Mouse (Mus musculus): ENCODE results near the gene Dmwd. TPM values are rescaled to one million over a fixed set of nuclear protein-coding genes. Genes with fewer than 3 reads are reported as not detected.

The Dmwd gene
- 14.8 and 18.0 TPM in 2 replicates for polyA plus RNA-seq (2016; fragmentation: Nextera tagmentation; extraction: Ambion mirVana)

DNA sequence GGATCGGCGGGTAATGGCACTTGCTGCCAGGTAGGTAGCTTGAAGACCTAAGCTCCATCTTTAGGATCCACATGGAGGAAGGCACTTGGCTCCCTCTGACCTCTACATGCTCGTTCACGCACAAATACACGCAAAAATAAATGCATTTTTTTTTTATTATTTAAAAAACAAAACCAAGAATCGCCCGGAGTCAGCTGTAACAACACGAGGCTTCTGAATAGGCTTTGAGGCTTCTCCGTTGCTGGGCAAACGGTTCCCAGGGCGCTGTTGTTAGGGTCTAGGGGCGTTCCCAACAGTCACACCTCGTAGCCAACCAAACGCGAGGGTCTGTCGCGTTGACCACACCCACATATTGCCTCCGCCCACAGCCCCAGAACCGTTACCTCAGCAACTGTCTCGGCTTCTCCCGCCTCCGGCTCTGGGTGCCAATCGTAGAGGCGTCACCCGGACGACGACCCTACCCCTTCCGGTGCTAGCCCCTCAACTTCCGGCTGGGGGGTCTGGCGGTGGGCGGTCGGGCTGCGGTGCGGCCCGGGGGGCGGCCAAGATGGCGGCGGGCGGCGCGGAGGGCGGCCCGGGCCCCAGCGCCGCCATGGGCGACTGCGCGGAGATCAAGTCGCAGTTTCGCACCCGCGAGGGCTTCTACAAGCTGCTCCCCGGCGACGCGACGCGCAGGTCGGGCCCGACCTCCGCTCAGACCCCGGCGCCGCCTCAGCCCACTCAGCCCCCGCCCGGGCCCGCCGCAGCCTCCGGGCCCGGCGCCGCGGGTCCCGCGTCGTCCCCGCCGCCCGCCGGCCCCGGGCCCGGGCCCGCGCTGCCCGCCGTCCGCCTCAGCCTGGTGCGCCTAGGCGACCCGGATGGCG is at the start of gene Dmwd:
Gene Dmwd (plus strand): TSS at position 505 of the 863 bp plus-strand sequence.
- Histone ChIP-seq H3K27ac (peak within 1 kb of the TSS; percentile 94), H3K4me1 (peaks cover 33% of the 10 kb centered on the region), H3K36me3 (peaks cover 34% of the 10 kb centered on the region), H3K27me3 (ENCODE audit: insufficient read depth, poor library complexity, severe bottlenecking) (no peaks in the 10 kb centered on the region), H3K4me3 (peak within 1 kb of the TSS; percentile 83), H3K9me3 (no peaks in the 10 kb centered on the region)
- peak; percentile 100 for DNase-seq (ENCODE audit: low spot score)
- 1% methylated on average over 86 of the region's 91 CpGs for WGBS

DNA sequence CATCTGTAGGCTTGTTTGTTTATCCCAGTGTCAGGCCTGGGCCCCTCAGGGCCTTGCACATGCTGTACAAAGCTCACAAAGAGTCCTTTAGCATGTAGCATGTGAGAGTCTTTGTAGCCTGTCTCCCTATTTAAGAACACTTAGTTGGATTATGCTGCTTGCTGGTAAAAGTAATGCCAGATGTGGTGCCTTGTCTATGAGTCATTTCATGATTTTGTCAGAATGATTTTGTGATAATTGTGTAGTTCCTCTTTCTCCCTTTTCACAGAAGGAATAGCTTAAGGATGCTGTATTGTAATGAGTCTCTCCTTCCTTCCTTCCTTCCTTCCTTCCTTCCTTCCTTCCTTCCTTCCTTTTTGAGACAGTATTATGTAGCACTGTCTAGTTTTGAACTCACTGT is 48.0 kb upstream of the Dmwd start:
- H3K36me3 ChIP-seq, result peaks cover 44% of the 10 kb centered on the region
- no peak for DNase-seq (ENCODE audit: low spot score)
- no peak overlapping the region for H3K27ac ChIP-seq
- no peak overlapping the region for H3K4me3 ChIP-seq
- no peaks in the 10 kb centered on the region for H3K9me3 ChIP-seq
- H3K4me1 ChIP-seq, result peaks cover 24% of the 10 kb centered on the region
- peaks cover 9% of the 10 kb centered on the region for H3K27me3 ChIP-seq (ENCODE audit: insufficient read depth, poor library complexity, severe bottlenecking)

DNA sequence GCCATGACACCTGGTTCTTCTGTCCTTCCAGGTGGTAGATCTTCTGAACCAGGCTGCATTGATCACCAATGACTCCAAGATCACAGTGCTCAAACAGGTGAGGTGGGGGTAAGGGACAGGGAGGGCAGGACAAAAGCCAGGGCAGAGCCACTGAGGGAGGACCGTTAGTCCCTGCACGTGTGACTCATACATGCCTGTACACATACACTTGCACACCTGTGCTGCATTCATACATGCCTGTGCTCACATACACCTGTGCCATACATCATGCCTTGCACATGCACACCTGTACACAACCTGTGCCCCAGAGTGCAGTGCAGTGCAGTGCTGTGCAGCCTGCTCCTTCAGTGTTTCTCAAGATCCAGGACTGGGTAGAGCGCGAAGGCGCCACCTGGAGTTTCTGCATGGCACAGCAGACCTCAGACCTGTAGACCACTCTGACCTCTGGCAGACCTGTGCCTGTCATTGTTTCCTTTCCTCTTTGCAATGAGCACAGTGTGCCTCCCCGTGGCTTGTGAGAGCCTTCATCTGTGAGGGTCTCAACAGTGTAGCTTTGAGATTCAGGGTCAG is 46.9 kb upstream of the Dmwd start:
- 62% methylated on average over 6 of the region's 6 CpGs for WGBS
- no peak for DNase-seq (ENCODE audit: low spot score)
- 0 out of 2 replicates have a peak overlapping the region, but pooled peaks have one; percentile 2 for H3K4me3 ChIP-seq
- H3K27ac ChIP-seq, result no peak overlapping the region
- no peaks in the 10 kb centered on the region for H3K9me3 ChIP-seq
- H3K4me1 ChIP-seq, result peaks cover 16% of the 10 kb centered on the region
- H3K36me3 ChIP-seq, result peaks cover 55% of the 10 kb centered on the region
- H3K27me3 ChIP-seq (ENCODE audit: insufficient read depth, poor library complexity, severe bottlenecking), result no peaks in the 10 kb centered on the region

DNA sequence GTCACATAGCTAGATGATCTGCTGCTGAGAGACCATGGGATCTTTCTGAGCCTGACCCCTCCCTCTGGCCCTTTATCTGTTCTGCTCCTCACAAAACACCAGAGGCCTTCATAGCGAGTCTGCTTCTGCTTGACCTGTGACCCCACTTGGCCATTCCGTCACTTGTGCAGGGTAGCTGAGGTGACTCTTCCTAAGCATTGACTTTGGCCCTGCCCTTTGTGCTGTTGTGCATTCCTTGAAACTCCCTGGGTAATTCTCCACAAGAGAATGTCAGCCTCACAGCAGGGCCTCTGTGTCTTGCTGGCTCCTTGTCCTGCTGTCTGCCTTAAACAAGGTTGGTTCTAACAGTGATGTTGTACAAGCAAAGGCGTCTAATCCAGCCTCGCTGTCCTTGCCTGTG is 44.4 kb upstream of the Dmwd start:
- no peak overlapping the region for H3K27ac ChIP-seq
- H3K4me3 ChIP-seq, result no peak overlapping the region
- H3K9me3 ChIP-seq, result no peaks in the 10 kb centered on the region
- no peak for DNase-seq (ENCODE audit: low spot score)
- 56% methylated on average over 4 of the region's 4 CpGs for WGBS
- H3K4me1 ChIP-seq, result no peaks in the 10 kb centered on the region
- peaks cover 80% of the 10 kb centered on the region for H3K36me3 ChIP-seq
- no peaks in the 10 kb centered on the region for H3K27me3 ChIP-seq (ENCODE audit: insufficient read depth, poor library complexity, severe bottlenecking)

DNA sequence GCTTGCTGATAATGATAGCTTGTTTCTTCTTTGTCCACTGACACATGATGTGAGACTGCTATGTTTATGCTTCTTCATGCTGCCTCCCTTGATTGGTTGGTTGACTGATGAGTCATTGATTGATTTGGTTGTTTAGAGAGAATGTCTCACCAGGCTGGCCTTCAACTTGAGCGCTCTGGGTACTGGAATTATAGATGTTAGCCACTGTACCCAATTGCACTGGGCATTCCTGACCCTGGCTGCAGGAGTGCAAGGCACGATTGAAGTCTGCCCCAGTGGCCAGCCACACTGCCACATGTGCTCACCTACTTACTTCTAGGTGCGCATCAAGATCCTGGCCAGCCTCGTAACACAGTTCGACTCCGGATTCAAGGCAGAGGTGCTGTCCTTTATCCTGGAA is 31.4 kb upstream of the Dmwd start:
- no peaks in the 10 kb centered on the region for H3K27me3 ChIP-seq (ENCODE audit: insufficient read depth, poor library complexity, severe bottlenecking)
- DNase-seq (ENCODE audit: low spot score), result no peak
- no peaks in the 10 kb centered on the region for H3K4me1 ChIP-seq
- H3K9me3 ChIP-seq, result no peaks in the 10 kb centered on the region
- no peak overlapping the region for H3K27ac ChIP-seq
- H3K4me3 ChIP-seq, result no peak overlapping the region
- H3K36me3 ChIP-seq, result peaks cover 99% of the 10 kb centered on the region
- 93% methylated on average over 6 of the region's 6 CpGs for WGBS

DNA sequence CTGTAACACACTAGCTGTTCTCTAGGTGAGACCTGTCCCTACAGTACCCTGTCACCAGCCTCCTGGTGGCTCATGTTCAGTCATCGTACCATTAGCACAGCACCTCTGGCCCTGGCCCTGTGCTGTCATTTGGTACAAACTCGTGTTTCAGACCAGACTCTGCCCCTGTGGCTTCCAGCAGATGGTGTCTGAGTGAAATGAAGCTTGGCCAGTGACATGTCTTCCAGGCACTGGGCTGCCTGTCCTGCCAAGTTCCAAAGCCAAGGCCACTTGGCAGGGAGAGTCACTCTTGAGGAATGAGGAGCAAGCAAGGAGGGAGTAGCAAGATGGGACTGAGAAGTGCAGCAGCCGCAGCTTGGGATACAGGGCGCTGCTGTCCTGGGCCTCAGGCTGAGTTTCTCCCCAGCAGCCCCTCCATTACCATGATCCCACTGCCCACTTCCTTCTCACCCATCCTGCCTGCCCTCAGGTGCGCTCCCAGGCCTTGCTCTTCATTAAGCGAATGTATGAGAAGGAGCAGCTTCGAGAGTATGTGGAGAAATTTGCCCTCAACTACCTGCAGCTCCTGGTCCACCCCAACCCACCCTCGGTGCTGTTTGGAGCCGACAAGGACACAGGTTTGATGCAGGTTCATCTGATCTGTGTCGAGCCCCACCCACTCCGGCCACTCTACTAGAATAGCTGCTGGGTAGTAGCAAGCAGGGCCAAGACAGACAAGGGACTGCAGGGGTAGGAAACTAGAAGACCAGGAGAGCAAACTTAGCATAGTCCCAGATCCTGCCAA is 29.5 kb upstream of the Dmwd start:
- Histone ChIP-seq H3K4me1 (no peaks in the 10 kb centered on the region), H3K36me3 (peaks cover 99% of the 10 kb centered on the region), H3K9me3 (no peaks in the 10 kb centered on the region), H3K27ac (no peak overlapping the region), H3K4me3 (no peak overlapping the region), H3K27me3 (ENCODE audit: insufficient read depth, poor library complexity, severe bottlenecking) (no peaks in the 10 kb centered on the region)
- WGBS, result 91% methylated on average over 11 of the region's 11 CpGs
- no peak for DNase-seq (ENCODE audit: low spot score)

DNA sequence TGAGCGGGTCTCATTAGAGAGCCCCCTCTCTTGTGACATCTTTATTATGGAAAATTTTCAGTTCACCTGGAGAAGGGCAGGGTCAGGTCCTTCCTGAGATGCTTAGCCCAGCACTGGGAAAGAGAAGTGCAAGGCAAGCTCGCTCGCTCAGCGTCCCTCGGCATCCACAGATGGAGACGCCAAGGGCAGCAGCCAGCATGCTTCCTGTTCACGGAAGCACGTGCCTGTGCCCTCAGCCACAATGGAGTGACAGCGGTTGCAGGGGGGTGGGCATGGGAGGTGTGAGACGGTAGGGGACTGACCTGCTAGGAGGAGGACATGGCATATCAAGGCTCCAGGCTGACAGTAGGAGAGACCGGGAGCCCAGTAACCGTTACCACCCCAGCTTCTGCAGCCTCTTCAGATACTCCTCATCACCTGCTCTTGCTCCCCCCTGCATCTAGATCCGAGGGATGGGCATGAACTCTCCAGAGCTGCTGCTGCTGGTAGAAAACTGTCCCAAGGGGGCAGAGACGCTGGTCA is 28.0 kb upstream of the Dmwd start:
- H3K4me1 ChIP-seq, result no peaks in the 10 kb centered on the region
- H3K9me3 ChIP-seq, result no peaks in the 10 kb centered on the region
- no peaks in the 10 kb centered on the region for H3K27me3 ChIP-seq (ENCODE audit: insufficient read depth, poor library complexity, severe bottlenecking)
- peaks cover 97% of the 10 kb centered on the region for H3K36me3 ChIP-seq
- no peak overlapping the region for H3K4me3 ChIP-seq
- no peak for DNase-seq (ENCODE audit: low spot score)
- no peak overlapping the region for H3K27ac ChIP-seq
- whole genome bisulfite sequencing, result 87% methylated on average over 14 of the region's 14 CpGs

DNA sequence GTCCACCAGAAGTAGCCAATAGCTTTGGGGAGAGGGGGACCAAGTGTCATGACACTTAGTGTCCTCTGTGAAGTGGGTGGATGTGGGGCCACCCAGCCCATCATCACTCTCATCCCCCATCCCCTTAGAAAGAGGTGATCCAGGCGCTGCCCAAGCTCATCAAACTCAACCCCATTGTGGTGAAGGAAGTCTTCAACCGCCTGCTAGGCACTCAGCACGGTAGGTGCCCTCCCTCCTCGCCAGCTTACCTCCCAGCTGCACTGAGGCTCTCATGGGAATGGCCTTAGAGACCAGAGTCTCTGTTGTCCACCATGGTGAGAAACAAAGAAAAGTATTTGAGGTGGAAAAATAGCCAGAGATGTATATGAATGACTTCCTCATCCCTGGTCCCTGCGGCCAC is 26.8 kb upstream of the Dmwd start:
- H3K36me3 ChIP-seq, result peaks cover 95% of the 10 kb centered on the region
- no peaks in the 10 kb centered on the region for H3K9me3 ChIP-seq
- H3K27me3 ChIP-seq (ENCODE audit: insufficient read depth, poor library complexity, severe bottlenecking), result no peaks in the 10 kb centered on the region
- H3K27ac ChIP-seq, result no peak overlapping the region
- no peak for DNase-seq (ENCODE audit: low spot score)
- WGBS, result 90% methylated on average over 5 of the region's 5 CpGs
- peaks cover 6% of the 10 kb centered on the region for H3K4me1 ChIP-seq
- no peak overlapping the region for H3K4me3 ChIP-seq

DNA sequence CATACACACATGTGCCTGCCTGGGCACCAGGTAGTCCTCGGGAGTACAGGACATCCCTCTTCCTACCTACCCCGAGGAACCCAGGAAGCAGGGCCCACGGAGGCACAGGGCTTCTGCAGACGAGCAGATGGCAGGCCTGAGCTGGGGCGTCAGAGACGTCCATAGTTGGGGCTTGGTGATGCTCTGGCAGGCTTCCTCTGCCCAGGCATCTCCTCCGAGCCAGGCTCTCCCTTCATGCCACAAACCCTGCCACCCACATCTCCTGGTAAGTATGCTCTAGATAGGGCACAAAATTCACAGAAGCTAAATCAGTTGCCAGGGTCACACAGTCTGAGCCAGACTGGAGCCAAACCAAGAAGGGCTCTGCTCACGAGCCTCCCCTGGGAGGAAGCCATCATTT is 25.9 kb upstream of the Dmwd start:
- WGBS, result 88% methylated on average over 8 of the region's 8 CpGs
- Histone ChIP-seq H3K36me3 (peaks cover 86% of the 10 kb centered on the region), H3K4me1 (peaks cover 12% of the 10 kb centered on the region)

DNA sequence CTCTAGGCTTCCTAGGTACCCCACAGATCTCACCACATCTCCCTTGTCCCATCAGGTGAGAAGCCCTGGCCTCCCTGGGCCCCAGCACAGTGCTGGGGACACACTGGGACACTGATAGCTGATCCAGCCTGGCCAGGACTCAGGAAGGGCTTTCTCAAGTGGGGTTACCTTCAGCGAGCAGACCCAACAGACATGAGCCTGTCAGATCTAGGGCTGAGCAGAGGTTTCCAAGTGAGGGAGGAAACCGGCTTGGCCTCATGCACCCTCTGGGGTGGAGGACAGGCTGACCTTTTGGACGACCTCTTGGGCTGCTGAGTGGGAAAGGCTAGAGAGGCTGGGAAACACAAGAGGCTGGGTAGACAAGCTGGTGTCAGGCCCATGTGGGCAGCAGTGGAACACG is 24.9 kb upstream of the Dmwd start:
- Histone ChIP-seq H3K4me3 (no peak overlapping the region), H3K36me3 (peaks cover 76% of the 10 kb centered on the region), H3K27me3 (ENCODE audit: insufficient read depth, poor library complexity, severe bottlenecking) (no peaks in the 10 kb centered on the region), H3K9me3 (no peaks in the 10 kb centered on the region), H3K4me1 (peaks cover 12% of the 10 kb centered on the region), H3K27ac (0 out of 2 replicates have a peak overlapping the region, but pooled peaks have one; percentile 7)
- DNase-seq (ENCODE audit: low spot score), result no peak
- 62% methylated on average over 4 of the region's 4 CpGs for whole genome bisulfite sequencing

More for the DNA sequence above, 25.9 kb upstream of the Dmwd start:
- Histone ChIP-seq H3K27me3 (ENCODE audit: insufficient read depth, poor library complexity, severe bottlenecking) (no peaks in the 10 kb centered on the region), H3K27ac (no peak overlapping the region), H3K9me3 (no peaks in the 10 kb centered on the region), H3K4me3 (no peak overlapping the region)
- DNase-seq (ENCODE audit: low spot score), result no peak

DNA sequence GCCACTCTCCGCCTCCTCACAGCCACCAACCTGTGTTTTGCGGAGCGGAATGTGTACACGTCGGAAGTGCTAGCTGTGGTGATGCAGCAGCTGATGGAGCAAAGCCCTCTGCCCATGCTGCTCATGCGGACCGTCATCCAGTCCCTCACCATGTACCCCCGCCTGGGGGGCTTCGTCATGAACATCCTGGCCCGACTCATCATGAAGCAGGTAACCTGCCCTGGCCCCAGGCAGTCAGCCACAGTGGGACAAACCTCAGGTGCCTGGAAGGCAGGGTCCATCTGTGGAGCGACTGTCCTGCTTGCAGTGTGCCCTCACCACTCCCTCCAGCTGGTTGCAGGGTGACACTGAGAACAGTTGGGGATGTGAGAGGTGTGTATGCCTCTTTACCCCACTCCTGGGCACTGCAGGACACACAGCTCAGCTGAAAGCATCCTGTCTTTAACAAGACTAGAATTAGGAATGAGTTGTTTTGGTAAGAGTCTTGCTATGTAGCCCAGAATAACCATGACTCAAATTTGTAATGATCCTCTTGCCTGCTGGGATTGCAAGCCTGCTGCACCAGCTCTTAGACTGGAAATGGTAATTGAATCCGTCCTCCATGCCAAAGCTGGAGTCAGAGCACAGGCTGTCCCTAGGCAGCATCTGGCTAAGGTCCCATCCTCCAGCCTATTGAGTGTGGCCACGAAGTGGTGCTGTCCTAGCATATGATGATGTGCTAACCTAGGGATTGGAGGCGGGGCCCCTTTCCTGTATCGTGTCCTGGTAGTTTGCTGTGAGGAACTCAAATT is 23.5 kb upstream of the Dmwd start:
- Histone ChIP-seq H3K27me3 (ENCODE audit: insufficient read depth, poor library complexity, severe bottlenecking) (no peaks in the 10 kb centered on the region), H3K9me3 (0 out of 2 replicates have a peak, but pooled peaks cover 3% of the 10 kb centered on the region), H3K4me3 (no peak overlapping the region), H3K36me3 (peaks cover 66% of the 10 kb centered on the region), H3K27ac (no peak overlapping the region), H3K4me1 (peaks cover 12% of the 10 kb centered on the region)
- no peak for DNase-seq (ENCODE audit: low spot score)
- WGBS, result 91% methylated on average over 15 of the region's 15 CpGs

DNA sequence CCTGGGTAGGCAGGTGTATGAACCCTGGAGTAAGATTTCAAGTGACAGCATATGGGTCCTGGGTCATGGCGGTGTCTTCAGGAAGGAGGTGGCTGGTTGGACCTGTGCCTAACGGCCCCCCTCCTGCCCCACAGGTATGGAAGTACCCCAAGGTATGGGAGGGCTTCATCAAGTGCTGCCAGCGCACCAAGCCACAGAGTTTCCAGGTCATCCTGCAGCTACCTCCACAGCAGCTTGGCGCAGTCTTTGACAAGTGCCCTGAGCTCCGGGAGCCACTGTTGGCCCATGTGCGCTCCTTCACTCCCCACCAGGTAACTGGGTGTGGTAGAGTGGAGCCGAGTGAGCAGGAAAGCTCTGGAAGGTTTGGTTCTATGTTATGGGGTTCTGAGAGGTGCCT is 22.9 kb upstream of the Dmwd start:
- Histone ChIP-seq H3K4me1 (peaks cover 12% of the 10 kb centered on the region), H3K27me3 (ENCODE audit: insufficient read depth, poor library complexity, severe bottlenecking) (no peaks in the 10 kb centered on the region), H3K9me3 (0 out of 2 replicates have a peak, but pooled peaks cover 3% of the 10 kb centered on the region), H3K4me3 (no peak overlapping the region), H3K27ac (no peak overlapping the region), H3K36me3 (peaks cover 60% of the 10 kb centered on the region)
- 86% methylated on average over 7 of the region's 7 CpGs for WGBS
- no peak for DNase-seq (ENCODE audit: low spot score)

Measured in heart, embryonic 10.5 days (tissue).